Mouse (Mus musculus) midbrain, postnatal 0 days (tissue): Measurements from ENCODE around the gene Tubb4b. TPM values are rescaled to one million over a fixed set of nuclear protein-coding genes. Genes with fewer than 3 reads are reported as not detected.
A peak's percentile ranks its signal among the peaks of the same experiment; 100 is the strongest.

Experiments
- ATAC-seq: fragments of 200-750 bp; cut with Nextera tagmentation; 2 replicates; pipeline ENCODE4 v1.8.0; 2017; ENCODE audit warnings: moderate number of reproducible peaks, mild to moderate bottlenecking, moderate TSS enrichment, moderate library complexity; ENCODE audit not compliant: low FRiP score
- DNase-seq: peaks from one replicate; pipeline ENCODE4 v3.0.0-alpha.2; 2015; ENCODE audit warnings: low spot score
- H3K27ac ChIP-seq: fragments of 300-500 bp; sonication (generic); 2 replicates; pipeline ENCODE4 v1.5.1; 2014; ENCODE audit warnings: low read depth, mild to moderate bottlenecking, low read length, mixed read lengths
- H3K27me3 ChIP-seq: fragments of 300-500 bp; sonication (generic); 2 replicates; pipeline ENCODE4 v1.6.1; 2014; ENCODE audit warnings: low read length, control low read depth, mixed read lengths; ENCODE audit not compliant: insufficient read depth
- H3K36me3 ChIP-seq: fragments of 300-500 bp; sonication (generic); 2 replicates; pipeline ENCODE4 v1.6.1; 2014; ENCODE audit warnings: low read length, control low read depth, mixed read lengths; ENCODE audit not compliant: insufficient read depth
- H3K4me1 ChIP-seq: fragments of 300-500 bp; sonication (generic); 2 replicates; pipeline ENCODE4 v1.6.1; 2014; ENCODE audit warnings: mild to moderate bottlenecking, control low read depth, antibody characterized with exemption, low read length, mixed read lengths; ENCODE audit not compliant: insufficient read depth
- H3K4me2 ChIP-seq: fragments of 300-500 bp; sonication (generic); 2 replicates; pipeline ENCODE4 v1.6.1; 2014; ENCODE audit warnings: low read depth, mild to moderate bottlenecking, low read length, mixed read lengths; ENCODE audit not compliant: poor library complexity, severe bottlenecking
- H3K4me3 ChIP-seq: fragments of 300-500 bp; sonication (generic); 2 replicates; pipeline ENCODE4 v1.5.1; 2014; ENCODE audit warnings: low read depth, mild to moderate bottlenecking, low read length, moderate library complexity
- H3K9ac ChIP-seq: fragments of 300-500 bp; sonication (generic); replicated peaks from 2 replicates; pipeline ENCODE4 v1.6.1; 2014; ENCODE audit warnings: mild to moderate bottlenecking, low read length, moderate library complexity, mixed read lengths; ENCODE audit not compliant: poor library complexity, severe bottlenecking
- H3K9me3 ChIP-seq: fragments of 300-500 bp; sonication (generic); 2 replicates; pipeline ENCODE4 v1.6.1; 2016; ENCODE audit warnings: low read length, control low read depth
- CTCF ChIP-seq: IDR thresholded peaks from 2 replicates; pipeline ENCODE4 v1.5.1; 2016; ENCODE audit warnings: antibody characterized with exemption, mild to moderate bottlenecking
- WGBS: fragments of 180-500 bp; shearing (Covaris S2); extraction: QIAGEN DNeasy Blood & Tissue Kit; methylation state at CpG from one replicate; pipeline ENCODE4 v1.1.7; 2014; 5-methylcytosine and 5-hydroxymethylcytosine counted together
- polyA plus RNA-seq: library from polyadenylated mRNA; unstranded; fragments of >200 nt; fragmentation: Nextera tagmentation; extraction: Ambion mirVana; gene quantifications from 2 replicates; pipeline ENCODE4 v1.2.1, GENCODE M21; 2015
- total RNA-seq: library from RNA; depleted of rRNA; stranded (reverse); fragments of >200 nt; gene quantifications from 2 replicates; pipeline ENCODE4 v1.2.3, GENCODE M21; 2014

Tubb4b gene
- total and polyA plus RNA-seq, 2 experiments from 2014 or later: 461 to 625 TPM

- ATAC-seq: no peak
- TF ChIP-seq CTCF: no peak
- WGBS: 92% methylated on average over 1 of the region's 1 CpGs
- no peak for DNase-seq
- no peaks in the 10 kb centered on the region for H3K27me3 ChIP-seq
- peaks cover 35% of the 10 kb centered on the region for H3K36me3 ChIP-seq
- H3K4me3 ChIP-seq: no peak overlapping the region
- no peak overlapping the region for H3K9ac ChIP-seq
- H3K27ac ChIP-seq: no peak overlapping the region
- no peaks in the 10 kb centered on the region for H3K9me3 ChIP-seq
- H3K4me1 ChIP-seq: peaks cover 12% of the 10 kb centered on the region; the same call in 1 of the 2 replicates
- no peak overlapping the region for H3K4me2 ChIP-seq
These were observed 16.9 kb downstream of the Tubb4b start for GRCm38 (mm10) chr2:25207593-25207992.

- WGBS: 59% methylated on average over 4 of the region's 4 CpGs
- ATAC-seq: no peak
- peaks cover 64% of the 10 kb centered on the region for H3K36me3 ChIP-seq
These were observed 20.8 kb downstream of the Tubb4b start for GRCm38 (mm10) chr2:25203631-25204214.

GRCm38 (mm10) chr2:25200631-25201030, 23.9 kb downstream of the Tubb4b start:
- WGBS: 82% methylated on average over 2 of the region's 2 CpGs
- no peak overlapping the region for H3K27ac ChIP-seq

More at GRCm38 (mm10) chr2:25203631-25204214, 20.8 kb downstream of the Tubb4b start:
- Histone ChIP-seq H3K9ac (no peak overlapping the region), H3K9me3 (no peaks in the 10 kb centered on the region), H3K27me3 (no peaks in the 10 kb centered on the region), H3K4me2 (no peak overlapping the region), H3K4me1 (no peaks in the 10 kb centered on the region; the same call in 1 of the 2 replicates), H3K27ac (no peak overlapping the region), H3K4me3 (no peak overlapping the region)
- peak; percentile 52 for TF ChIP-seq CTCF
- DNase-seq: no peak

GRCm38 (mm10) chr2:25197946-25198345, 26.6 kb downstream of the Tubb4b start:
- H3K27me3 ChIP-seq: peaks cover 4% of the 10 kb centered on the region; the same call in 1 of the 2 replicates
- DNase-seq (no peak), ATAC-seq (no peak)
- H3K4me3 ChIP-seq: no peak overlapping the region
- no peak overlapping the region for H3K9ac ChIP-seq
- peaks cover 38% of the 10 kb centered on the region for H3K36me3 ChIP-seq
- H3K9me3 ChIP-seq: no peaks in the 10 kb centered on the region
- no peaks in the 10 kb centered on the region for H3K4me1 ChIP-seq
- no peak overlapping the region for H3K4me2 ChIP-seq
- no peak for TF ChIP-seq CTCF
- H3K27ac ChIP-seq: no peak overlapping the region

More at GRCm38 (mm10) chr2:25200631-25201030, 23.9 kb downstream of the Tubb4b start:
- no peak overlapping the region for H3K4me3 ChIP-seq
- no peaks in the 10 kb centered on the region for H3K9me3 ChIP-seq
- H3K27me3 ChIP-seq: peaks cover 4% of the 10 kb centered on the region; the same call in 1 of the 2 replicates
- H3K4me1 ChIP-seq: no peaks in the 10 kb centered on the region
- H3K9ac ChIP-seq: no peak overlapping the region
- no peak for DNase-seq
- H3K4me2 ChIP-seq: no peak overlapping the region
- no peak for TF ChIP-seq CTCF
- peaks cover 60% of the 10 kb centered on the region for H3K36me3 ChIP-seq
- ATAC-seq: no peak

- ATAC-seq: no peak
- 22% methylated on average over 2 of the region's 2 CpGs for WGBS
- H3K4me1 ChIP-seq: no peaks in the 10 kb centered on the region
These were observed 27.3 kb downstream of the Tubb4b start for GRCm38 (mm10) chr2:25197191-25197590.

GRCm38 (mm10) chr2:25196172-25196954, 28.1 kb downstream of the Tubb4b start, which contains the start of gene Tor4a:
TSS of gene Tor4a (minus strand) at chr2:25196886.
- H3K4me1 ChIP-seq: no peaks in the 10 kb centered on the region
- no peak within 1 kb of the TSS for H3K27ac ChIP-seq
- ATAC-seq (no peak), DNase-seq (no peak)
- H3K36me3 ChIP-seq: peaks cover 30% of the 10 kb centered on the region
- no peak within 1 kb of the TSS for H3K4me2 ChIP-seq
- no peaks in the 10 kb centered on the region for H3K9me3 ChIP-seq
- no peak for TF ChIP-seq CTCF
- H3K4me3 ChIP-seq: no peak within 1 kb of the TSS
- peaks cover 4% of the 10 kb centered on the region; the same call in 1 of the 2 replicates for H3K27me3 ChIP-seq
- WGBS: 17% methylated on average over 8 of the region's 8 CpGs
- H3K9ac ChIP-seq: no peak within 1 kb of the TSS

More at GRCm38 (mm10) chr2:25197191-25197590, 27.3 kb downstream of the Tubb4b start:
- Histone ChIP-seq H3K9ac (no peak overlapping the region), H3K4me2 (no peak overlapping the region), H3K9me3 (no peaks in the 10 kb centered on the region), H3K27ac (no peak overlapping the region), H3K36me3 (peaks cover 34% of the 10 kb centered on the region), H3K4me3 (no peak overlapping the region), H3K27me3 (peaks cover 4% of the 10 kb centered on the region; the same call in 1 of the 2 replicates)
- no peak for TF ChIP-seq CTCF
- no peak for DNase-seq
